Mouse (Mus musculus) heart, adult 2 months (tissue): ENCODE measurements around the gene Olfr1419. TPM values are rescaled to one million over a fixed set of nuclear protein-coding genes. Genes with fewer than 3 reads are reported as not detected.
"Not testable (repeated sequence)": the region's sequence is repeated elsewhere in the genome, so short reads cannot be mapped to it uniquely, and the experiment has no call there.

Experiments
- DNase-seq, 2 experiments: peaks; one replicate each; pipeline ENCODE4 v3.0.0; 2021
- H3K27ac ChIP-seq: fragments of 200-600 bp; 2 replicates; pipeline ENCODE4 v1.8.1; 2022
- H3K27me3 ChIP-seq: fragments of 200-500 bp; 2 replicates; pipeline ENCODE4 v1.6.1; 2012; ENCODE audit warnings: mild to moderate bottlenecking, low read length, inconsistent platforms, mixed read lengths; ENCODE audit not compliant: control insufficient read depth, insufficient read depth
- H3K36me3 ChIP-seq: fragments of 200-500 bp; 2 replicates; pipeline ENCODE4 v1.6.1; 2012; ENCODE audit warnings: low read length, inconsistent platforms; ENCODE audit not compliant: control insufficient read depth, insufficient read depth
- H3K4me1 ChIP-seq: fragments of 200-500 bp; 2 replicates; pipeline ENCODE4 v1.6.1; 2011; ENCODE audit warnings: low read length; ENCODE audit not compliant: control insufficient read depth, insufficient read depth
- H3K4me3 ChIP-seq: fragments of 200-600 bp; 2 replicates; pipeline ENCODE4 v1.8.1; 2022
- H3K79me2 ChIP-seq: fragments of 200-500 bp; replicated peaks from 2 replicates; pipeline ENCODE4 v1.6.1; 2012; ENCODE audit warnings: mild to moderate bottlenecking, inconsistent platforms, low read length, moderate library complexity, mixed read lengths; ENCODE audit not compliant: control insufficient read depth, insufficient read depth
- H3K9ac ChIP-seq: fragments of 200-500 bp; 2 replicates; pipeline ENCODE4 v1.6.1; 2012; ENCODE audit warnings: low read depth, mild to moderate bottlenecking, control low read depth, inconsistent platforms, low read length, mixed read lengths
- CTCF ChIP-seq: fragments of 200-600 bp; IDR thresholded peaks from 2 replicates; pipeline ENCODE4 v1.8.1; 2022; ENCODE audit warnings: antibody characterized with exemption, mild to moderate bottlenecking, moderate library complexity
- EP300 ChIP-seq: fragments of 200-500 bp; IDR thresholded peaks from 2 replicates; pipeline ENCODE4 v1.6.1; 2011; ENCODE audit warnings: low read depth, low read length, control low read depth; ENCODE audit not compliant: insufficient read depth
- POLR2A ChIP-seq: fragments of 200-500 bp; IDR thresholded peaks from 2 replicates; pipeline ENCODE4 v1.6.1; 2011; ENCODE audit warnings: mild to moderate bottlenecking, low read depth, low read length, control low read depth; ENCODE audit not compliant: insufficient read depth
- WGBS: fragments of 180-500 bp; shearing (Covaris S2); methylation state at CpG from one replicate; pipeline ENCODE4 v1.1.7; 2018; 5-methylcytosine and 5-hydroxymethylcytosine counted together
- intact Hi-C: fragments of 180-260 bp; cut with DNase I; formaldehyde crosslinking; loops from one replicate; pipeline ENCODE4 v1.15.1; 2025
- polyA plus RNA-seq: library from polyadenylated mRNA; depleted of rRNA; stranded (reverse); fragments of >200 nt; gene quantifications from 2 replicates; pipeline ENCODE4 v1.2.3, GENCODE M21; 2012
- total RNA-seq, 2 experiments: library from RNA; stranded (reverse); gene quantifications; 2 replicates each; pipeline ENCODE4 v1.2.3; 2021

The Olfr1419 gene
- total and polyA plus RNA-seq, 3 experiments, result not detected

- Histone ChIP-seq H3K27ac (peak overlapping the region; percentile 96), H3K79me2 (peaks cover 3% of the 10 kb centered on the region; the same call in 1 of the 2 replicates), H3K4me1 (peaks cover 4% of the 10 kb centered on the region), H3K4me3 (peak overlapping the region; percentile 69), H3K27me3 (no peaks in the 10 kb centered on the region), H3K9ac (peak overlapping the region; percentile 60), H3K36me3 (peaks cover 30% of the 10 kb centered on the region)
- DNase-seq, result no peak
- intact Hi-C loops, result loop anchor here (2.0 to 10.0 kb wide), 4 partner anchors 97 to 1707 kb away; partner anchors contain the start of genes Fen1, Mrpl16 and Tmem258
- under 1% methylated on average over 17 of the region's 17 CpGs for WGBS
- TF ChIP-seq EP300, result no peak
- TF ChIP-seq POLR2A, result no peak
- TF ChIP-seq CTCF, result no peak
Observed at GRCm38 (mm10) chr19:11911603-11912002, 36.7 kb upstream of the Olfr1419 start.

DNA sequence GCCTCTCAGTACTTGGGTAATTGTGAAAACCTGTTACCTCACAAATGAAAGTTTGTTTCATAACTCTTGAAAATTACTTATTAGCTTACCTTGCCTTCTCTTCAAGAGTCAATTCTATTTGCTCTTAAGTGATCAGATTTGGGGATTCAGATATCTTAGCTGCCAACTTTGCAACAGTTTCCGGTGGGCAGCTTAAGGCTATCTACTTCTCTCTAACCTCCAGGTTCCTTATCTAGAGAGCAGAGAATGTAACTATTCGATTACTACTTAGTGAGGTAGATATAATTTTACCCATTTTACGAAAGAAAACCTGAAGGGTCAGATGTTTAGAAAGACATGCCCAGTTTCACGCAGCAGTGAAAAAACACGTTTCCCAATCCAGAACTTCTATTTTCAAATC is 36.1 kb upstream of the Olfr1419 start:
- Histone ChIP-seq H3K4me3 (peak overlapping the region; percentile 69), H3K9ac (no peak overlapping the region; the same call in 1 of the 2 replicates), H3K4me1 (peaks cover 2% of the 10 kb centered on the region), H3K79me2 (peaks cover 3% of the 10 kb centered on the region; the same call in 1 of the 2 replicates), H3K36me3 (peaks cover 24% of the 10 kb centered on the region), H3K27me3 (no peaks in the 10 kb centered on the region), H3K27ac (peak overlapping the region; percentile 96)
- TF ChIP-seq POLR2A (no peak), EP300 (no peak), CTCF (no peak)
- intact Hi-C loops, result loop anchor here (10.0 kb wide), 1 partner anchor 1706 kb away; the partner anchor contains the start of genes Fen1 and Tmem258
- no peak for DNase-seq
- 67% methylated on average over 5 of the region's 5 CpGs for WGBS

DNA sequence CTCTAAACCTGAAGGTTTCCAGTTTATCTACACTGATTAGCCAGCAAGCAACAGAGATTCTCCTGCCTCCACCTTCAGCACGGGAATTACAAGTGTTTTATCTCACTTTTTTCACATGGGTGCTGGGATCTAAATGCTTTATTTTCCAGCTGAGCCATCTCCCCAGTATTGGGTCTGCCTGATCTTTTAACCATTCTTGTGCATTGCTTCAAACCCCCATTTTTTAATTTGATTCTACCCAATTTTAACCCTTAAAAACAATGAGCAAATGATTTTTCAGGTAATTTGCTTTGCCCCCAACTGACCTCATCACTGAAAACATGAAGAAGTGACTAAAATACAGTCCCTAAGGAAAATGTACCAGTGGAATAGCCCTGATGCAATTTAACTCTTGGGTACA is 11.4 kb upstream of the Olfr1419 start, which contains the start of gene Olfr1420:
Gene Olfr1420 (plus strand): TSS at position 301 of the 400 bp plus-strand sequence.
- DNase-seq, result no peak
- Histone ChIP-seq H3K4me1 (no peaks in the 10 kb centered on the region), H3K36me3 (no peaks in the 10 kb centered on the region), H3K79me2 (no peaks in the 10 kb centered on the region), H3K27ac (no peak within 1 kb of the TSS), H3K9ac (no peak within 1 kb of the TSS), H3K27me3 (no peaks in the 10 kb centered on the region), H3K4me3 (no peak within 1 kb of the TSS)
- intact Hi-C loops, result no loop called here
- no peak for TF ChIP-seq EP300
- TF ChIP-seq POLR2A, result no peak
- TF ChIP-seq CTCF, result no peak
- 26% methylated on average over 1 of the region's 1 CpGs for WGBS

- H3K27ac ChIP-seq, H3K4me3 ChIP-seq, H3K27me3 ChIP-seq, H3K36me3 ChIP-seq, H3K9ac ChIP-seq, H3K79me2 ChIP-seq, intact Hi-C loops, H3K4me1 ChIP-seq, DNase-seq: not testable (repeated sequence)
- 52% methylated on average over 22 of the region's 22 CpGs for WGBS
Observed at GRCm38 (mm10) chr19:11878404-11878803, 3.5 kb upstream of the Olfr1419 start.

- intact Hi-C loops, result no loop called here
- TF ChIP-seq EP300 (no peak), CTCF (no peak), POLR2A (no peak)
- Histone ChIP-seq H3K27me3 (no peaks in the 10 kb centered on the region), H3K79me2 (no peaks in the 10 kb centered on the region), H3K9ac (no peak overlapping the region), H3K4me3 (no peak overlapping the region), H3K27ac (no peak overlapping the region), H3K36me3 (no peaks in the 10 kb centered on the region), H3K4me1 (no peaks in the 10 kb centered on the region)
- WGBS, result 81% methylated on average over 2 of the region's 2 CpGs
- DNase-seq, result no peak
Observed at GRCm38 (mm10) chr19:11867837-11868236, 7.1 kb downstream of the Olfr1419 start.

DNA sequence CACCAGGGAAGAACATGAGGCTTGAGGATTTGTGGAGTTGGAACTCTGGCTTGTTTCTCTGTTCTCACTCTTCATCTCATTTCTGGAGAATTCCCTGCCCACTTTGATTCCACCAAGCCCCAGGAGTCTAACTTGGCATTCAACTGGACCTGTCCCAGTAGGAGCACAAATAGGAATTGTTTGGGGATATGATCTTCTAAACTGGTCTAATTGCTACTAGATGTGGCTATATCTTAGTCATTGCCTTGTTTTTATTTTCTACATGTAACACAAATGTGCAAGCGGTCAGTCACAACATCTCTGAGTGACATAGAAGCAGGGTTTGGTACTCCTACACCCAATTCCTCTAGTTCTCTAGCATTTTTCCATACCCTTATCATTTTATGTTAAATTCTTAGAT is 13.9 kb downstream of the Olfr1419 start, which contains the start of gene Olfr1418:
Gene Olfr1418 (minus strand): TSS at position 101 of the 400 bp plus-strand sequence.
- intact Hi-C loops, result no loop called here
- H3K79me2 ChIP-seq, result no peaks in the 10 kb centered on the region
- no peaks in the 10 kb centered on the region for H3K36me3 ChIP-seq
- no peak within 1 kb of the TSS for H3K9ac ChIP-seq
- no peaks in the 10 kb centered on the region for H3K4me1 ChIP-seq
- no peaks in the 10 kb centered on the region for H3K27me3 ChIP-seq
- 88% methylated on average over 1 of the region's 1 CpGs for WGBS
- no peak for DNase-seq
- no peak within 1 kb of the TSS for H3K27ac ChIP-seq
- no peak within 1 kb of the TSS for H3K4me3 ChIP-seq
- TF ChIP-seq CTCF (no peak), POLR2A (no peak), EP300 (no peak)
